ENCODE assay signal across 8 mouse cellular contexts in genomic region chr11:12532288-12532687, GRCm38 (mm10).
DNase-seq lines count a peak whose midpoint lies in the region; ATAC-seq and TF ChIP-seq lines count a peak whose summit lies in the region.

No protein-coding gene starts in this region.

- H3K27me3 ChIP-seq in heart, adult 2 months (ENCODE audit: control insufficient read depth, insufficient read depth, low read length) = no peaks in the 10 kb centered on the region
- no peaks in the 10 kb centered on the region for H3K27me3 ChIP-seq in midbrain, embryonic 11.5 days (ENCODE audit: control insufficient read depth, insufficient read depth, low read length)
- no peaks in the 10 kb centered on the region for H3K27me3 ChIP-seq in stomach, embryonic 14.5 days (ENCODE audit: control insufficient read depth, insufficient read depth, low read length)

- no peaks in the 10 kb centered on the region for H3K36me3 ChIP-seq in heart, adult 2 months (ENCODE audit: control insufficient read depth, insufficient read depth, low read length)
- no peaks in the 10 kb centered on the region for H3K36me3 ChIP-seq in midbrain, embryonic 11.5 days (ENCODE audit: control insufficient read depth, insufficient read depth, low read length)
- H3K36me3 ChIP-seq in stomach, embryonic 14.5 days (ENCODE audit: control insufficient read depth, insufficient read depth, low read length) = no peaks in the 10 kb centered on the region

- H3K4me2 ChIP-seq in midbrain, embryonic 11.5 days = no peak overlapping the region
- H3K4me2 ChIP-seq in stomach, embryonic 14.5 days (replicated peaks; ENCODE audit: low read depth, low read length) = no peak overlapping the region

- no peak overlapping the region for H3K9ac ChIP-seq in heart, adult 2 months (ENCODE audit: low read depth, low read length)
- no peak overlapping the region for H3K9ac ChIP-seq in midbrain, embryonic 11.5 days (ENCODE audit: low read length)
- no peak overlapping the region for H3K9ac ChIP-seq in stomach, embryonic 14.5 days (replicated peaks; ENCODE audit: low read depth, low read length)

- peak; percentile 77 for TF ChIP-seq CTCF in cortical plate, adult 2 months (IDR thresholded peaks at IDR 0.05; ENCODE audit: extremely low read depth, insufficient read depth, low read length)
- peak; percentile 68 for TF ChIP-seq CTCF in heart, adult 2 months (IDR thresholded peaks at IDR 0.05)

- H3K79me2 ChIP-seq in heart, adult 2 months (replicated peaks; ENCODE audit: control insufficient read depth, insufficient read depth, low read length) = no peaks in the 10 kb centered on the region

- intact Hi-C loops in heart, adult 2 months (cut with DNase I) = loop anchor here (2.0 kb wide), 1 partner anchor 159 kb away; no protein-coding TSS in a partner anchor
- intact Hi-C loops in left cerebral cortex, postnatal 25 days (cut with DNase I) = loop anchor here (1.0 to 10.0 kb wide), 3 partner anchors 159 to 507 kb away; no protein-coding TSS in a partner anchor

- peaks cover 1% of the 10 kb centered on the region; the same call in 1 of the 2 replicates for H3K4me1 ChIP-seq in cortical plate, adult 2 months (ENCODE audit: control insufficient read depth, insufficient read depth, low read length)
- H3K4me1 ChIP-seq in heart, adult 2 months (ENCODE audit: control insufficient read depth, insufficient read depth, low read length) = no peaks in the 10 kb centered on the region
- no peaks in the 10 kb centered on the region for H3K4me1 ChIP-seq in midbrain, embryonic 11.5 days (ENCODE audit: control insufficient read depth, insufficient read depth, low read length)
- H3K4me1 ChIP-seq in stomach, embryonic 14.5 days (ENCODE audit: control insufficient read depth, insufficient read depth, low read length) = no peaks in the 10 kb centered on the region

- no peaks in the 10 kb centered on the region for H3K9me3 ChIP-seq in midbrain, embryonic 11.5 days (ENCODE audit: control insufficient read depth, low read length)
- no peaks in the 10 kb centered on the region for H3K9me3 ChIP-seq in stomach, embryonic 14.5 days (ENCODE audit: control insufficient read depth, low read depth, low read length)

- no peak for TF ChIP-seq POLR2A in cortical plate, adult 2 months (IDR thresholded peaks at IDR 0.05; ENCODE audit: extremely low read depth, insufficient read depth, low read length)
- no peak for TF ChIP-seq POLR2A in heart, adult 2 months (IDR thresholded peaks at IDR 0.05; ENCODE audit: insufficient read depth, low read depth, low read length)

- no peak overlapping the region for H3K4me3 ChIP-seq in cortical plate, adult 2 months (ENCODE audit: insufficient read depth, low read length)
- no peak overlapping the region for H3K4me3 ChIP-seq in heart, adult 2 months
- no peak overlapping the region for H3K4me3 ChIP-seq in midbrain, embryonic 11.5 days (ENCODE audit: low read depth, low read length)
- no peak overlapping the region for H3K4me3 ChIP-seq in stomach, embryonic 14.5 days (ENCODE audit: low read depth, low read length)

- WGBS in heart, adult 2 months = 10% methylated on average over 3 of the region's 3 CpGs
- WGBS in midbrain, embryonic 11.5 days = 3% methylated on average over 3 of the region's 3 CpGs
- WGBS in stomach, embryonic 14.5 days = 13% methylated on average over 3 of the region's 3 CpGs

- no peak for TF ChIP-seq EP300 in heart, adult 2 months (IDR thresholded peaks at IDR 0.05; ENCODE audit: insufficient read depth, low read depth, low read length)

- H3K27ac ChIP-seq in cortical plate, adult 2 months (ENCODE audit: insufficient read depth, low read length) = no peak overlapping the region
- H3K27ac ChIP-seq in heart, adult 2 months = no peak overlapping the region
- no peak overlapping the region for H3K27ac ChIP-seq in midbrain, embryonic 11.5 days (ENCODE audit: low read depth, low read length)
- peak overlapping the region; percentile 74; the same call in 1 of the 2 replicates for H3K27ac ChIP-seq in stomach, embryonic 14.5 days (ENCODE audit: low read length)

- peak; percentile 94 for ATAC-seq in midbrain, embryonic 11.5 days (ENCODE audit: low FRiP score)
- ATAC-seq in stomach, embryonic 14.5 days (ENCODE audit: insufficient number of reproducible peaks, insufficient read depth, low FRiP score, low read depth) = peak; percentile 94

- DNase-seq in WW6 (ENCODE audit: low read depth, low spot score) = peak; percentile 84
- DNase-seq in heart, adult 2 months = peak in 1 of 2 experiments; percentile 5
- DNase-seq in kidney, adult 18-20 months = peak; percentile 39
- DNase-seq in left cerebral cortex, postnatal 25 days (ENCODE audit: low spot score in 2 of 2) = peak; percentile 64 to 91
- peak; percentile 88 for DNase-seq in midbrain, embryonic 11.5 days (ENCODE audit: low spot score, missing footprints)
- DNase-seq in thymus, postnatal 10 days (ENCODE audit: low spot score in 2 of 2) = no peak

Comparison
In these comparisons a context has a peak if more than half of its experiments do, and no peak if none do; other contexts are left out.
1. DNase-seq: peak in WW6 (single experiment), kidney, adult 18-20 months (single experiment), left cerebral cortex, postnatal 25 days (2 of 2) and midbrain, embryonic 11.5 days (single experiment); none in thymus, postnatal 10 days (0 of 2).